Mouse (Mus musculus) neural tube, embryonic 10.5 days (tissue): ENCODE results near the gene Ano6.

Experiments
- DNase-seq: peaks from one replicate; pipeline ENCODE4 v3.0.0-alpha.2; 2017; ENCODE audit warnings: low spot score; ENCODE audit errors: extremely low spot score

Ano6 gene

GRCm38 (mm10) chr15:95855051-95855844 is 64.6 kb downstream of the Ano6 start:
- no peak for DNase-seq

- no peak for DNase-seq
These were observed 65.3 kb downstream of the Ano6 start for GRCm38 (mm10) chr15:95855953-95856352.

- no peak for DNase-seq
These were observed 66.3 kb downstream of the Ano6 start for GRCm38 (mm10) chr15:95856684-95857595.

GRCm38 (mm10) chr15:95858876-95859655 is 68.4 kb downstream of the Ano6 start:
- DNase-seq = no peak

GRCm38 (mm10) chr15:95863865-95864660 is 73.4 kb downstream of the Ano6 start:
- no peak for DNase-seq

- DNase-seq = no peak
These were observed 74.9 kb downstream of the Ano6 start for GRCm38 (mm10) chr15:95865311-95866100.

- no peak for DNase-seq
These were observed 77.5 kb downstream of the Ano6 start for GRCm38 (mm10) chr15:95868172-95868571.

GRCm38 (mm10) chr15:95869611-95870010 is 79.0 kb downstream of the Ano6 start:
- no peak for DNase-seq

- DNase-seq = no peak
These were observed 81.0 kb downstream of the Ano6 start for GRCm38 (mm10) chr15:95871631-95872030.

GRCm38 (mm10) chr15:95872447-95872846 is 81.8 kb downstream of the Ano6 start:
- no peak for DNase-seq

GRCm38 (mm10) chr15:95873276-95873675 is 82.6 kb downstream of the Ano6 start:
- no peak for DNase-seq

GRCm38 (mm10) chr15:95874216-95874615 is 83.6 kb downstream of the Ano6 start:
- no peak for DNase-seq

GRCm38 (mm10) chr15:95874726-95875125 is 84.1 kb downstream of the Ano6 start:
- DNase-seq = no peak

- no peak for DNase-seq
These were observed 85.3 kb downstream of the Ano6 start for GRCm38 (mm10) chr15:95875898-95876297.

GRCm38 (mm10) chr15:95880616-95881151 is 90.0 kb downstream of the Ano6 start:
- DNase-seq = no peak

- DNase-seq = no peak
These were observed 91.8 kb downstream of the Ano6 start for GRCm38 (mm10) chr15:95882436-95882835.

GRCm38 (mm10) chr15:95883559-95883958 is 92.9 kb downstream of the Ano6 start:
- no peak for DNase-seq

- DNase-seq = no peak
These were observed 94.3 kb downstream of the Ano6 start for GRCm38 (mm10) chr15:95884658-95885620.
